Comparison of ENCODE assay signal across 11 mouse cellular contexts in the genomic region with DNA sequence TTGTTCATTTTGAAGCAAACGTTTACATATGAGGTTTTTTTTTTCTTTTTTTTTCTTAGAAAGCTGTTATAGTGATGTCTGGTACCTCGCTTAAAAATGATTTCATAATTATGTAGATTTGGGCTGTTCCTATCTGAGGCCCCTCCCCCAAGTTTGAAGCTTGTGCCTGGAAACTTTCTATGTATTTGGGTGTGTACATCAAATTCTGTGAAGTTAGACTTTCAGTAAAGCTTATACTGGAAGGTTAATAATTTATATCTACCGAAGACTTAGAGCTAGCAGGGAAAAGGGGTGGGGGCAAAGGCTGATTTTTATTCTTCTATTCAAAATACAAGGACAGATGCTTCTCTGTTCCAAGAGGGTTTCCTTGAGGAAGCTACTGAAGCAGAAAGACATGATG.
DNase-seq lines count a peak whose midpoint lies in the region; ATAC-seq and TF ChIP-seq lines count a peak whose summit lies in the region.
"Had no signal": no experiment of that assay in that cellular context is flagged by ENCODE, and none has a peak within 500 bp of the region (broad histone marks: within the 10 kb centered on the region; RNA-seq: fewer than 3 reads in every experiment).

No protein-coding gene starts in this region.

- TF ChIP-seq POLR2A in cortical plate, adult 2 months (IDR thresholded peaks at IDR 0.05; ENCODE audit: extremely low read depth, insufficient read depth, low read length): no peak

- H3K4me3 ChIP-seq in heart, embryonic 16.5 days (ENCODE audit: low read length): peak overlapping the region; percentile 35
- peak overlapping the region; percentile 52 for H3K4me3 ChIP-seq in cortical plate, adult 2 months (ENCODE audit: insufficient read depth, low read length)
- H3K4me3 ChIP-seq in hindbrain, embryonic 10.5 days: peak overlapping the region; percentile 85
- peak overlapping the region; percentile 86 for H3K4me3 ChIP-seq in midbrain, embryonic 14.5 days (replicated peaks; ENCODE audit: low read depth, low read length)

- no peaks in the 10 kb centered on the region for H3K36me3 ChIP-seq in heart, embryonic 16.5 days (ENCODE audit: control insufficient read depth, insufficient read depth)
- H3K36me3 ChIP-seq in hindbrain, embryonic 10.5 days: peaks cover 44% of the 10 kb centered on the region
- H3K36me3 ChIP-seq in midbrain, embryonic 14.5 days (ENCODE audit: control insufficient read depth, insufficient read depth, low read length): peaks cover 51% of the 10 kb centered on the region
- H3K36me3 ChIP-seq: liver, embryonic 15.5 days had no signal

- peaks cover 55% of the 10 kb centered on the region for H3K27me3 ChIP-seq in heart, embryonic 16.5 days (ENCODE audit: control insufficient read depth, insufficient read depth, low read length)
- peaks cover 39% of the 10 kb centered on the region for H3K27me3 ChIP-seq in hindbrain, embryonic 10.5 days (ENCODE audit: insufficient read depth, poor library complexity, severe bottlenecking)
- no peaks in the 10 kb centered on the region for H3K27me3 ChIP-seq in midbrain, embryonic 14.5 days (ENCODE audit: control insufficient read depth, insufficient read depth, low read length)

- no peak overlapping the region for H3K9ac ChIP-seq in heart, embryonic 16.5 days (ENCODE audit: low read length)
- peak overlapping the region; percentile 93 for H3K9ac ChIP-seq in midbrain, embryonic 14.5 days (replicated peaks; ENCODE audit: low read length)
- H3K9ac ChIP-seq: liver, embryonic 15.5 days had no signal

- no peak for TF ChIP-seq CTCF in cortical plate, adult 2 months (IDR thresholded peaks at IDR 0.05; ENCODE audit: extremely low read depth, insufficient read depth, low read length)

- 15% methylated on average over 3 of the region's 3 CpGs for WGBS in heart, embryonic 16.5 days
- WGBS in hindbrain, embryonic 10.5 days: 5% methylated on average over 3 of the region's 3 CpGs
- WGBS in midbrain, embryonic 14.5 days: 2% methylated on average over 3 of the region's 3 CpGs

- H3K4me1 ChIP-seq in heart, embryonic 16.5 days (ENCODE audit: control insufficient read depth, insufficient read depth, low read length): peaks cover 7% of the 10 kb centered on the region
- peaks cover 3% of the 10 kb centered on the region; the same call in 1 of the 2 replicates for H3K4me1 ChIP-seq in cortical plate, adult 2 months (ENCODE audit: control insufficient read depth, insufficient read depth, low read length)
- peaks cover 25% of the 10 kb centered on the region for H3K4me1 ChIP-seq in hindbrain, embryonic 10.5 days (replicated peaks)
- peaks cover 7% of the 10 kb centered on the region; the same call in 1 of the 2 replicates for H3K4me1 ChIP-seq in midbrain, embryonic 14.5 days (ENCODE audit: control insufficient read depth, insufficient read depth, low read length)
- H3K4me1 ChIP-seq: liver, embryonic 15.5 days had no signal

- ATAC-seq in heart, embryonic 16.5 days (replicated peaks; ENCODE audit: extremely low read depth, insufficient read depth, low FRiP score): no peak
- ATAC-seq in midbrain, embryonic 14.5 days (ENCODE audit: low FRiP score, low TSS enrichment): no peak
- no peak for ATAC-seq in activated CD4-positive, CD25-positive, alpha-beta regulatory T cell, adult 4 months

- no peaks in the 10 kb centered on the region for H3K9me3 ChIP-seq in heart, embryonic 16.5 days (replicated peaks; ENCODE audit: control insufficient read depth, low read length)
- no peaks in the 10 kb centered on the region for H3K9me3 ChIP-seq in hindbrain, embryonic 10.5 days
- H3K9me3 ChIP-seq in midbrain, embryonic 14.5 days (ENCODE audit: control insufficient read depth, low read length): no peaks in the 10 kb centered on the region
- H3K9me3 ChIP-seq: liver, embryonic 15.5 days had no signal

- peak overlapping the region; percentile 65 for H3K4me2 ChIP-seq in heart, embryonic 16.5 days (ENCODE audit: low read depth, low read length)
- peak overlapping the region; percentile 95 for H3K4me2 ChIP-seq in midbrain, embryonic 14.5 days (ENCODE audit: low read length)

- DNase-seq in heart, adult 11 months: no peak
- no peak for DNase-seq in hindbrain, embryonic 10.5 days (ENCODE audit: low spot score)
- DNase-seq in midbrain, embryonic 14.5 days: no peak
- DNase-seq in frontal cortex, postnatal 10 days (ENCODE audit: low spot score in 2 of 2): no peak
- no peak for DNase-seq in kidney, adult 9 months
- DNase-seq: adrenal gland, postnatal 25 days; kidney, postnatal 25 days had no signal

- H3K27ac ChIP-seq in heart, embryonic 16.5 days (ENCODE audit: low read length): no peak overlapping the region
- peak overlapping the region; percentile 96 for H3K27ac ChIP-seq in cortical plate, adult 2 months (ENCODE audit: insufficient read depth, low read length)
- H3K27ac ChIP-seq in hindbrain, embryonic 10.5 days: peak overlapping the region; percentile 92
- H3K27ac ChIP-seq in midbrain, embryonic 14.5 days (replicated peaks; ENCODE audit: low read depth, low read length): peak overlapping the region; percentile 97
- H3K27ac ChIP-seq: liver, embryonic 15.5 days had no signal

Comparison
In these comparisons a context has a peak if more than half of its experiments do, and no peak if none do; other contexts are left out.
1. H3K4me3 ChIP-seq: peak in every context shown above with its lines; median percentile 86 in midbrain, embryonic 14.5 days; 85 in hindbrain, embryonic 10.5 days; 52 in cortical plate, adult 2 months; 35 in heart, embryonic 16.5 days.